Mouse (Mus musculus): Measurements from ENCODE around the gene Fads6.

DNA sequence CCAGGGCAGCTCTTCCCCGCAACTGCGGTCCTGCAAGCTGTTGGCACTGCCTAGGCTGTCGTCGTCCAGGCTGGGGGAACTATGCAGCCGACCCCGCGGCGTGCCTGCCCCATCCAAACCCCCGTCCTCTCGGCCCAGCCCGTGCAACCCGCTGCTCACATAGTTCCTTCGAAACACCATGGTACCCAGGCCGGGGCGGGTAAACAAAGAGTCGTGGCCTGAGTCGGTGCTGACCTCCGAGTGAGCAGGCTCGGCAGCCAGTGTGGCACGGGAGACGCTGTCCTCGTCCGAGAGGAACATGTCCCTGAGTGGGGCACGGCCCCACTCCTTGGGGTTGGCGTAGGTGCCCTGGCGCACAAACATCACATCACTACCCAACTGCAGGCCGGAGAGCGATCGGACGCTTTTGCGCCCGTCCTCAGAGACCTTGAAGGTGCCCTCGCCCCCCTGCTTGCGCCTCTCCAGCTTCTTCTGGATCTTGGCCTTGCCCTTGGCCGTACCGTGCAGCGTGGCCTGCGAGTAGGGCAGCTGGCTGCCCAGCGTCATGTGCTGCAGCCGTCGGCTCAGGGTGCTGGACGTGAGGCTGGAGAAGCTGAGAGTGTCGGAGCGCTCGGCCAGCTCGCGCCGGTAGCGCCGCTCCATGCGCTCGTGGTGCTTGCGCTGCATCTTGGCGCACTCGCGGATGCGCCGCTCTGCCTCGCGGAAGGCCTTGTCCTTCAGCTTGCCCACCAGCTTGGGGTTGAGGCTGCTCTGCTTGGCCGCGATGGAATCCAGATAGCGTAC lies 21.0 kb upstream of the Fads6 start:
- TF ChIP-seq CTCF (IDR thresholded peaks at IDR 0.05 in 2 of 3, conservative IDR thresholded peaks at IDR 0.05 in 1 of 3; ENCODE audit: control insufficient read depth in 1 of 3, insufficient read depth in 1 of 3, low read depth in 2 of 3, low read length in 3 of 3, poor library complexity in 1 of 3, severe bottlenecking in 1 of 3) (no peak), POLR2AphosphoS2 (IDR thresholded peaks at IDR 0.05; ENCODE audit: low read length) (no peak), NRF1 (IDR thresholded peaks at IDR 0.05; ENCODE audit: insufficient read depth, low read depth, low read length, poor library complexity, severe bottlenecking) (no peak), EP300 (IDR thresholded peaks at IDR 0.05; ENCODE audit: low read depth in 1 of 2, low read length in 2 of 2) (no peak), POLR2A (IDR thresholded peaks at IDR 0.05; ENCODE audit: control insufficient read depth in 1 of 2, insufficient read depth in 1 of 2, low read depth in 1 of 2, low read length in 2 of 2, poor library complexity in 1 of 2) (no peak), MYB (IDR thresholded peaks at IDR 0.05; ENCODE audit: low read depth, low read length) (no peak), POLR2AphosphoS5 (IDR thresholded peaks at IDR 0.05; ENCODE audit: borderline replicate concordance, low read depth, low read length) (no peak), ELF1 (IDR thresholded peaks at IDR 0.05; ENCODE audit: low read depth, low read length) (no peak), GATA1 (IDR thresholded peaks at IDR 0.05; ENCODE audit: low read depth, low read length) (no peak), HCFC1 (IDR thresholded peaks at IDR 0.05; ENCODE audit: low read depth, low read length) (no peak), MAFK (IDR thresholded peaks at IDR 0.05; ENCODE audit: borderline replicate concordance, low read depth, low read length) (no peak), ZKSCAN1 (IDR thresholded peaks at IDR 0.05; ENCODE audit: low read depth, low read length) (no peak)
